Mouse (Mus musculus): ENCODE data around the gene Arhgap5. TPM values are rescaled to one million over a fixed set of nuclear protein-coding genes. Genes with fewer than 3 reads are reported as not detected.

The Arhgap5 gene
- polyA plus RNA-seq, 1 experiment from 2014 or later, result 29.4 TPM

GRCm38 (mm10) chr12:52618418-52619040, 114.8 kb downstream of the Arhgap5 start:
- DNase-seq (ENCODE audit: low spot score), result no peak
- peaks cover 3% of the 10 kb centered on the region; the same call in 1 of the 2 replicates for H3K4me1 ChIP-seq (replicated peaks)
- no peak overlapping the region for H3K4me3 ChIP-seq
- WGBS, result 82% methylated on average over 5 of the region's 5 CpGs
- no peaks in the 10 kb centered on the region for H3K36me3 ChIP-seq
- no peaks in the 10 kb centered on the region for H3K27me3 ChIP-seq (ENCODE audit: insufficient read depth, poor library complexity, severe bottlenecking)
- H3K27ac ChIP-seq, result no peak overlapping the region
- H3K9me3 ChIP-seq, result no peaks in the 10 kb centered on the region

GRCm38 (mm10) chr12:52619644-52620043, 115.9 kb downstream of the Arhgap5 start:
- Histone ChIP-seq H3K4me3 (no peak overlapping the region), H3K27me3 (ENCODE audit: insufficient read depth, poor library complexity, severe bottlenecking) (no peaks in the 10 kb centered on the region), H3K27ac (no peak overlapping the region), H3K36me3 (no peaks in the 10 kb centered on the region), H3K4me1 (replicated peaks) (peaks cover 7% of the 10 kb centered on the region; the same call in 1 of the 2 replicates), H3K9me3 (no peaks in the 10 kb centered on the region)
- DNase-seq (ENCODE audit: low spot score), result no peak

Other genes starting within 250 kb of the Arhgap5 start
- 11.2 and 18.7 TPM in 2 replicates for gene Akap6, start 195.4 kb downstream of the Arhgap5 start, polyA plus RNA-seq (2016; fragmentation: Nextera tagmentation; extraction: Ambion mirVana)

Measured in hindbrain, embryonic 10.5 days (tissue).